Mouse (Mus musculus) testis, postnatal 10 days (tissue): ENCODE measurements around the gene Mxi1.

Experiments used
- DNase-seq: peaks from one replicate; pipeline ENCODE4 v3.0.0; 2021; ENCODE audit warnings: low spot score

Mxi1 gene

GRCm38 (mm10) chr19:53399213-53399612 is 88.9 kb downstream of the Mxi1 start:
- DNase-seq, result no peak

- DNase-seq, result no peak
Observed at GRCm38 (mm10) chr19:53400332-53401110, 90.2 kb downstream of the Mxi1 start.

DNA sequence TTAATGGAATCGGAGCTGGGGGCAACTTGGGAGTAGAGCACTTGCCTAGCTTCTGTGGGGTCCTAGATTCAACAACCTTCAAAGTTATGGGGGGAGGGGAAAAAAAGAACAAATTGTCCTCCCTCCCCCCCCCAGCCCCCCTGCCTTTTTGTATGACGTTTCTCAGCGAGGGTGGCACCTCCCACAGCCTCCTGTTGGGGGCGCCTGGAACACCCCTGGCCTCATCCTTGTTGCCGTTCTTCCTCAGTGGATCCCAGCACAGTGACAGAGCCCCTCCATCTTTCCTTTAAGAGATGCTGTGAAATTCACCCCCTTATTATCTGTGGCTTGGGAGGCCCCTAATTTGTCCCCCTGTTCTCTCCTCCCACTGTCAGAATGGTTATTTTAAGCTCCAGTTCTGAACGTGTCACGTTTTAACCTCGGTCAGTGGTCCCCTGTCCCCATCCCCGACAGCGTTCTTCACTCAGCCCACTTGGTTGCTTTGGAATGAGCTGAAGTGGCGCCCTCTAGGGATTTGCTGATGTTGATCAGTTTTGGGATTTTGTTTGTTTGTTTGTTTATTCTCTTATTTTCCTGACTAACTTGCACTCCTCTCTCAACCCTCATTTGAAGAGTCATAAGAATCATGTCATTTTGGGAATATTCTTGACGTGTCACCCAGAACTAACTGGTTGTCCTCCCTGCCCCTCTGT is 92.6 kb downstream of the Mxi1 start:
- no peak for DNase-seq

GRCm38 (mm10) chr19:53404219-53404836 is 94.0 kb downstream of the Mxi1 start:
- DNase-seq, result no peak

GRCm38 (mm10) chr19:53404837-53405356 is 94.6 kb downstream of the Mxi1 start:
- DNase-seq, result no peak

GRCm38 (mm10) chr19:53405810-53406209 is 95.5 kb downstream of the Mxi1 start:
- no peak for DNase-seq

DNA sequence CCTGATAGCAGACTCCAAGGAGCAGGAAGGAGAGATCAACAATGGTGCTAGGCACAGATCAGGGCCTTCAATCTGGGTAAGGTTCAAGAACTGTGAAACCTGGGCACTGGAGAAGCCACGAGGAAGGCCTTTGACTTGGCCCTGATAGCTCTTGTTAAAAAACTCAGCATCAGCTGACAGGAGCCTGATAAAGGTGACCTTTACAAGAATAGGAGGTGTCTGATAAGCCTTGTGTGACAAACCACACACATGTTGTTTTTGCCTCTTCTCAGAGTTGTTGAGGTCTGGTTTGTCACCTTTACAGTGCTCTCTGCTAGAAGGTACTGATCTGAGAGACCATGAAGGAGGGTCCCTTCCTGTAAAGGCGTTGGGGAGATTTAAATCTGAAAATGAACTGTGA is 97.0 kb downstream of the Mxi1 start:
- no peak for DNase-seq

- no peak for DNase-seq
Observed at GRCm38 (mm10) chr19:53408398-53408797, 98.1 kb downstream of the Mxi1 start.

DNA sequence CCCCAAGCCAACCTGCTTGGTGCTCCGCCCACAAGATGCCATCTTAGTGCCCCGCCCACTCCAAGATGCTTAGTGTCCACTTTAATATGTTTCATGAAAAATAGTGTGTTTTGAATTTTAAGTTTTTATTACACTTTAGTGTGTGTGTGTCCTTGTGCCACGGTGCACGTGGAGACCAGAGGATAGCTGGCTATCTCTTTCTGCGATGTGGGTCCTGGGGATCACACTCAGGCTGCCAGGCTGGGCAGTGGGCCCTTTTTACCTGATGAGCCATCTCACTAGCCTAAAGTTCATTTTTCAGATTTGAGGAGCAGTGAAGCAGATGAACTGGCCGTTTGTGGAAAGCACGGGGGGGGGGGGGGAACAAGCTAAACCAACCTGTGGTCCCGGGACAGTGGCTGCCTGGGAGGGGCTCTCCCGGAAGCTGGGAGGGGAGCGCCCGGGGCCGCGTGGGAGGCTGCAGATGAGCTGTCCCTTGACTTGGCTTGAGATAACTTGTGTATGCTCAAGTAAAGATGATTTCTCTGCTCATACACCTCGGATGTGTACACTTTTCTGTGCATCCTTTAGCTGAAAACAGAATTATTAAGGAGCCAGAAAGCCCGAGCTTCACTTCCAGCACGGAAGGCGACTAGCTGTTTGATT is 99.5 kb downstream of the Mxi1 start:
- DNase-seq, result no peak

DNA sequence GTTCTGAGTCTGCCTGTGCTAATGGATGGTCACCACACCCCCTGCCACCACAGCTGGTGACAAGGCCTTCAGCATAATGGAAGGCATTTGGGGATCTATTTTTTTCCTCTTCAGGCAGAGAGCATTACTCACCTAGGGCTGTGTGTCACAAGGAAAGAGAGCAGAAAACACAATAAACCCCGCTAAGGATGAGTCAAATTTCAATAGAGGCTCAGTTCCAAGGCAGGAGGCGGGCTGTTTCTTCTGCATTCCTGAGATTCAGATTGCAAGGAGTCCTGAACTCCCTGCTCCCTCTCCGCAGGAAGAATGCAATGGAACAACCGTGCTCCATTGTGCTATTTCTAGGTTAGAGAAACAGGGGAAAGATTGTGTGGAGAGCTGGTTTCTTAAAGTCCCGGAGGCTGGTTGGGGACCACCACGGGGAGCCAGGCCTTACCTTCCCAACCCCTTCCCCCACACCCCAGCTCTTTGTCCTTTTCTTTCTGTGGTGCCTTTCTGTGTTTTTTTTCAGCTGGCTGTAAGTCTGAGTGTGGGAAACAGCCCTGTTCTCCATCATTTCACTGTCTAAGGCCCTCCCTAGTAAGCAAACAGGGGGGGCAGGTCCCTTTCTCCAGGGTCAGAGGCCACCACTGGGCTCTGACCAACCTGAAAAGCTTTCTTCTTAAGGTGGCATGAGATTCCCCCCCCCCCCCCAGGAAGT is 102.0 kb downstream of the Mxi1 start:
- DNase-seq, result no peak

- no peak for DNase-seq
Observed at GRCm38 (mm10) chr19:53413617-53414380, 103.5 kb downstream of the Mxi1 start.

- DNase-seq, result no peak
Observed at GRCm38 (mm10) chr19:53414650-53415049, 104.3 kb downstream of the Mxi1 start.

GRCm38 (mm10) chr19:53415198-53415597 is 104.9 kb downstream of the Mxi1 start:
- DNase-seq, result no peak

DNA sequence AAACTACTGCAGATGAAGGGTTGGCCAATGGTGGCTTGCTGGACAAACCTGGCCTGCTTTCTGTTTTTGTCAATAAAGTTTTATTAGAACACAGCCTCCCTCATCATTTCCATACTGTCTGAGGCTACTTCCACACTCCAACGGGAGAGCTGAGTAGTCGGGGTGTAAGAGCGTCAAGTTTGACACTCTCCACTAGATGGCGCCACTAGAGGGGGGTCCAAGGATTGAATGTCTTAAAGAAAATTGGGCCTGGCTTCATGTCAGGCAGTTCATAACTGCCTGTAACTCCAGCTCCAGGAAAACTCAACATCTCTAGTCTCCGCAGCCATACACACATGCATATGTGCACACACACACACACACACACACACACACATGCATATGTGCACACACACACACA is 109.5 kb downstream of the Mxi1 start:
- peak; percentile 81 for DNase-seq

GRCm38 (mm10) chr19:53420924-53421582 is 110.7 kb downstream of the Mxi1 start:
- DNase-seq, result peak; percentile 76

- no peak for DNase-seq
Observed at GRCm38 (mm10) chr19:53421583-53422188, 111.4 kb downstream of the Mxi1 start.

- no peak for DNase-seq
Observed at GRCm38 (mm10) chr19:53422358-53423308, 112.3 kb downstream of the Mxi1 start.

GRCm38 (mm10) chr19:53423341-53423753 is 113.0 kb downstream of the Mxi1 start:
- no peak for DNase-seq
